Mouse (Mus musculus) cortical plate, adult 2 months (tissue): ENCODE results near the gene Nle1. TPM values are rescaled to one million over a fixed set of nuclear protein-coding genes. Genes with fewer than 3 reads are reported as not detected.

Experiments used
- H3K27ac ChIP-seq: fragments of 200-500 bp; 2 replicates; pipeline ENCODE4 v1.5.1; 2012; ENCODE audit warnings: low read length, control low read depth, inconsistent platforms; ENCODE audit not compliant: insufficient read depth
- H3K4me1 ChIP-seq: fragments of 200-500 bp; 2 replicates; pipeline ENCODE4 v1.6.1; 2011; ENCODE audit warnings: low read length; ENCODE audit not compliant: control insufficient read depth, insufficient read depth
- H3K4me3 ChIP-seq: fragments of 200-500 bp; 2 replicates; pipeline ENCODE4 v1.5.1; 2011; ENCODE audit warnings: mild to moderate bottlenecking, low read length, control low read depth; ENCODE audit not compliant: insufficient read depth
- CTCF ChIP-seq: fragments of 200-500 bp; IDR thresholded peaks from 2 replicates; pipeline ENCODE4 v1.5.1; 2011; ENCODE audit warnings: mild to moderate bottlenecking, control low read depth, low read length; ENCODE audit not compliant: insufficient read depth; ENCODE audit errors: extremely low read depth
- POLR2A ChIP-seq: fragments of 200-500 bp; IDR thresholded peaks from 2 replicates; pipeline ENCODE4 v1.6.1; 2011; ENCODE audit warnings: mild to moderate bottlenecking, low read length, control low read depth; ENCODE audit not compliant: insufficient read depth; ENCODE audit errors: extremely low read depth
- polyA plus RNA-seq: library from polyadenylated mRNA; depleted of rRNA; stranded (reverse); fragments of >200 nt; gene quantifications from 2 replicates; pipeline ENCODE4 v1.2.3, GENCODE M21; 2012

The Nle1 gene
- polyA plus RNA-seq, 1 experiment = 36.8 TPM

DNA sequence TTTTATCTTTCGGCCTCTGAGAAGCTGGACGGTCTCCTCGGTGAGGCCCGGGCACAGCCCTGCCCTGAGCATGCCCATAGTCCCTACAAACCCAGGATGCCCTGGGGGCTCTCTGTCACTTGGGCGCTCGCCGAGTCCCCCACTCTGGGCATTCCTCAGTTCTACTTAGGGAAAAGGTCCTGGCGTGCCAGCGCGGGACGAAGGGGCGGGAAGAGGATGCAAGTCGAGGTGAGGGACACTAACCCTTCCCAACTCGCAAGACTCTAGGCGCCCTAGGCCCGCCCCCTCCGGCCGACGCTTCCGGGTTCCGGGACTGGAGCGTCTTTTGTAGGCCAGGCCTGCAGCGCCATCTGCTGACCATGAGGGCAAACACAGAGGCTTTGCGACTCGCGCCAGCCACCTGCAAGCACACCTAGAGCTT is 17.9 kb downstream of the Nle1 start, which contains the start of gene Rad51d:
TSS of gene Rad51d (minus strand) at position 273 of the 421 bp plus-strand sequence.
- Histone ChIP-seq H3K4me3 (peak within 1 kb of the TSS; percentile 67), H3K4me1 (0 out of 2 replicates have a peak, but pooled peaks cover 2% of the 10 kb centered on the region), H3K27ac (no peak within 1 kb of the TSS)
- TF ChIP-seq CTCF = peak; percentile 84
- peak; percentile 70; the same call in 1 of the 2 replicates for TF ChIP-seq POLR2A

DNA sequence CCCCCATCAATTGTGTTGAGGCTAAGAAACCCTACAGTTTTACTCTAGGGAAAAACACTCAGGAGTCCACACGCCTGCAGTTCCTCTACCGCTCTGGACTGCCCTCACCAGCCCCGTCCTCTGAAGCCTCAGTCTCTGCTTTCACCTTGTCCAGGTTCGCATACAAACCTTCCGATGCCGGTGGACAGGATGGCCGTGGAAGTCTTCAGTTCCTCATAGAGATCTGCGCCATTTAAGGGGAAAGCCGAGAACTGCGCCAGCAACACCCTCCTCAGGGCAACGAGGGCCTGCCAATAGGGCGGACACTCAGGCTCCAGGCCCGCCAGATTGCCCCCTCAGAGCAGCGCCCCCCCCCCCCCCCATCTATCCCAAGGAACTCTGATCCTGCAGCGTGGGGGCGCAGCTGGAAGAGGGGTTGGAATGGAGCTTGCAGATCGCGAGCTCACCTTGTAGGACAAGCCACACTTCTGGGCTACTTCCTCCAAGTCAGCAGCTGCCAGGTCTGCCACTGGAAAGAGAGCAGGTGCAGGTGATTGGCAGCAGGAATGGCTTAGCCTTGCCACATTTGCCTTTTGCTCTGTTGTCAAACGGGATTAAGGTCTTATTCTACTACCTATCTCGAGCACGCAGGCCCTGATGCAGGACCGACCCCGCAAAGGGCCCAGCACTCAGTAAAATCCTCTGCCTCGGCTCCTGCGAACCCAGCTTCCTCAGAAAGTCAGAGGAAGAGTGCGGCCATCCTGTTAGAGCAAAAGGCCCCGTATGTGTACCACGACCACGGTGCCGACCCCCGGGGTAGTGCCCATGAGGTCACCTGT is 18.5 kb downstream of the Nle1 start:
- Histone ChIP-seq H3K27ac (no peak overlapping the region), H3K4me3 (peak overlapping the region; percentile 67), H3K4me1 (0 out of 2 replicates have a peak, but pooled peaks cover 2% of the 10 kb centered on the region)
- no peak for TF ChIP-seq CTCF
- TF ChIP-seq POLR2A = no peak

DNA sequence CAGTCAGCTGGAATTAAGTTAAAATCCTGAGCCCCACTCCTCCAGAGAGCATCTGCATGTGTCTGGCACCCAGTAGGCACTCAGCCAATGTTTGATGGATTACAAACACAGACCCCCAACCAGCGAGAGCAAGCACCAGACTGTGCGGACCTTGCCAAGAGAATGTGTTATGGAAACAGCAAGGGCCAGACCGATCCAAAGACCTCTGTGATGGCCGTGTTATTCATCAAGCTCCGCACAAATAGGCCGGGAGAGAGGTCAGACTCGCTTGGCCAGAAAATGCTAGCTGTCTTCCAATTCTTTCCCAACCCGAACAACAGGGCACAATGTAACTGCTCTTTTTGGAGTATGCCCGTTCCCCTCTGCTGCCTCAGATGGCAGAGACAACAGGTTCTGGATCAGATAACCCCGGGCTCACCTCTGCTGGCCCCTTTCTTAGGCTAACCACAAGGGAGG is 19.7 kb downstream of the Nle1 start:
- TF ChIP-seq POLR2A (no peak), CTCF (no peak)
- Histone ChIP-seq H3K4me3 (no peak overlapping the region; the same call in 1 of the 2 replicates), H3K27ac (no peak overlapping the region), H3K4me1 (0 out of 2 replicates have a peak, but pooled peaks cover 2% of the 10 kb centered on the region)

DNA sequence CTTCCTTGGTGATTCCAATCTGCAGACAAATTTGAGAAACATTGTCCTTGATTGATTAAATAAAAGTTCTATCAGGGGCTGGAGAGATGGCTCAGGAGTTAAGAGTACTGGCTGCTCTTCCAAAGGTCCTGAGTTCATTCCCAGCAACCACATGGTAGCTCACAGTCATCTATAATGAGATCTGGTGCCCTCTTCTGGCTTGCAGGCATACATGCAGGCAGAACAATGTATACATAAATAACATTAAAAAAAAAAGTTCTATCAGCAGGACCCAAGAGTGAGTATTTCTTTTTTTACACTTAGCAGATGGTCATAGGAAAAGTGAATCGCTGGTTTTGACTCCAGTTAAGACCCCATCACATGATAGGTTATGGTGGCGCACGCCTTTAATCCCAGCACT is 21.7 kb downstream of the Nle1 start:
- Histone ChIP-seq H3K4me3 (no peak overlapping the region), H3K4me1 (0 out of 2 replicates have a peak, but pooled peaks cover 2% of the 10 kb centered on the region), H3K27ac (no peak overlapping the region)
- TF ChIP-seq CTCF (no peak), POLR2A (no peak)

DNA sequence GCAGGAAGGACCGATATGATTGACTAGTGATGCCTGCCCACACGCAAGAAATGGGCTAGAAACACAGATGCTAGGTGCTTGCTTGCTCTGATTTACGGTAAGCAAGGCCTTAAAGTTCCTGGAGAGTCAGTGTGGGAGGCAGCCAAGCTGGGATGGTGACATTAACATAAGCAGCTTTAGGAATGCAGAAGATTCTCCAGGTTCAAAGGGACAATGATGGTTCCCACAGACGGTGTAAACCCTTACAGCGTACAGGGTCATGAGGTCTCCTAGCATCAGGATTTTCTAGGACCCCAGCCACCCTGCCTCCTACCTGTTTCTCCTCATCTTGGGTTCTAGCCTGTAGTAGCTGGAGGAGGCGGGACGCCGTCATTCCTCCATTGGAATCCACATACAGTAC is 25.0 kb downstream of the Nle1 start:
- H3K4me1 ChIP-seq = no peaks in the 10 kb centered on the region
- no peak for TF ChIP-seq CTCF
- no peak for TF ChIP-seq POLR2A
- no peak overlapping the region for H3K27ac ChIP-seq
- no peak overlapping the region for H3K4me3 ChIP-seq

DNA sequence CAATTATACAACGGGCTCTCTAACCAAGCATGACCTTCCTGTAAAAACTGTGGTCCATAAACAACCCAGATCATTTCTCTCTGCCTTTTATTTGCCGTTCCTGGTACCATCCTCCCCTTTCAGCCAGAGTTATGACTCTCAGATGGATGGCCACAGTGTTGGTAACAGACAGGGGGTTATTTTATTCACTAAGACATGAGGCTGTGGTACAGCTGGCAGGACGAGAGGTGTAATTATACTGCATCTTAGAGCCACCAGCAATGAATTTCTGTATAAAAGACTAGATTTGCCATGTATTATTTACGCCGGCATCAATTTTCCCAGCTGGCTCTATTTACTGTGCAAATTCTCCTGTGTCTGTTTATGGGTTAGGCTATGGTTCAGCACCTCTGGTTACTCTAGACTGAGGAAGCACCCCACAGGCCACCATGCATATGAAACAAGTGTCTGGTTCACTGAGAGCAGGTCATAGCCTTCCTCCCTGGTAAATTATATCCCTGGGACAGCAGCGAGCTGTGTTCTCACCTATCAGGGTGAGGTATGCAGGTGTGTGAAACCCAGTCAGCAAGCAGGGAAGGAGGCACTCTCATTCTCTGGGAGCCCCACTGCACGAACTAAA is 30.4 kb downstream of the Nle1 start:
- Histone ChIP-seq H3K4me1 (no peaks in the 10 kb centered on the region), H3K4me3 (no peak overlapping the region), H3K27ac (no peak overlapping the region)
- TF ChIP-seq POLR2A (no peak), CTCF (no peak)

DNA sequence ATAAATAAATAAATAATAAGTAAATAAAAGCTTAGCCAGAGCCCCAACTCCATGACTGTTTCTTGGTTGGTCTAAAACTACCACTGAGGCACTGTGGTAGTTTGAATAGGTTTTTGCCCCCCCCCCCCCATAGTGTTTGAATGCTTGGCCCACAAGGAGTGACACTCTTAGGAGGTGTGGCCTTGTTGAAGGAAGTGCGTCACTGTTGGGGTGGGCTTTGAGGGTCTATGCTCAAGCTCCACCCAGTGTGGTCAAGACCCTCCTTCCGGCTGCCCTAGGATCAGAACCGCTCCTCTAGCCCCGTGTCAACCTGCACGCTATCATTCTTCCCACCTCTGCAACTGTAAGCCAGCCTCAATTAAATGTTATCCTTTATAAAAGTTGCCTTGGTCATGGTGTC is 32.6 kb downstream of the Nle1 start:
- H3K4me3 ChIP-seq = no peak overlapping the region
- H3K4me1 ChIP-seq = no peaks in the 10 kb centered on the region
- TF ChIP-seq POLR2A = no peak
- no peak for TF ChIP-seq CTCF
- no peak overlapping the region for H3K27ac ChIP-seq

DNA sequence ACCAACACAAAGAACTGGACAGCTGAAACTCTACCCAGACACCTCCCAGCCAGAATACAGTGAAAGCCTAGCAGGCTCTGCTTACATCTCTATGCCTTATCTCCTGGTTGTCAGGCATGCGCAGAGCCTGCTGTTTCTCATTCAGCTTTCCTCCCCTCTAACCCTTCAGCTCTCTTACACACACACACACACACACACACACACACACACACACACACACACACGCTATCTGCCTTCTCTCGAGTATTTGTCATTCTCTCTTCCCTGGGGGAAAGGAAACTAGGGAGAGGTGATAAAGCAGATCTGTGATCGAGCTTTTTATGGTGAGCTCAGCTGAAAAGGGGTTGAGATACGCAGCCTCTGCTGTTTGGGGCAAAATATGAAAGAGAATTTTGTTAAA is 33.3 kb downstream of the Nle1 start:
- H3K4me3 ChIP-seq = no peak overlapping the region
- H3K27ac ChIP-seq = no peak overlapping the region
- TF ChIP-seq CTCF = no peak
- no peak for TF ChIP-seq POLR2A
- H3K4me1 ChIP-seq = no peaks in the 10 kb centered on the region

DNA sequence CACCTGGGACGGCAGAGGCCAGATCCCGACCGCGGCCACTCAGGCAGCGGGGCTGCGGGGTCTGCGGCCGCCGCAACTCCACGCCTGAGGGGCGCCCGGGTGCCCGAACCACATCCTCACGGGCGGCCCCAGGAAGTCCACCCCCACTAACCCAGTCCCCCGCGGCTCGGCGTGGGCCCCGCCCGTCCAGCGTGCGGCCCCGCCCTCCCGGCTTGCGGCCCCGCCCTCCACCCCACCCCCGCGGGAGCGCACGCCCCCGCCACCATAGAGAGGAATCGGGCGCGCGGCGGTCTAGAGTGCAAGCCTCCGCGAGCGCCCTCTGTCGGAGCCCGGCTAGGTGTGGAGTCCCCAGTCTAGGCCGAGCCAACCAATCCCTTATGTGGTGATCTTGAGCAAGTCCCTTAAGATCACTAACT is 37.2 kb downstream of the Nle1 start, which contains the start of gene Rffl:
TSS of gene Rffl (minus strand) at position 180 of the 416 bp plus-strand sequence.
- TF ChIP-seq POLR2A (no peak), CTCF (peak; percentile 61)
- peak within 1 kb of the TSS; percentile 80 for H3K27ac ChIP-seq

More for the DNA sequence above, 37.2 kb downstream of the Nle1 start, which contains the start of gene Rffl:
- Histone ChIP-seq H3K4me3 (peak within 1 kb of the TSS; percentile 57), H3K4me1 (no peaks in the 10 kb centered on the region)
